Mouse (Mus musculus) left cerebral cortex, adult 11 months (tissue): Measurements from ENCODE around the gene Tbc1d9b.

Experiments
- DNase-seq: peaks from one replicate; pipeline ENCODE4 v3.0.0; 2022; ENCODE audit warnings: low spot score

Tbc1d9b gene

DNA sequence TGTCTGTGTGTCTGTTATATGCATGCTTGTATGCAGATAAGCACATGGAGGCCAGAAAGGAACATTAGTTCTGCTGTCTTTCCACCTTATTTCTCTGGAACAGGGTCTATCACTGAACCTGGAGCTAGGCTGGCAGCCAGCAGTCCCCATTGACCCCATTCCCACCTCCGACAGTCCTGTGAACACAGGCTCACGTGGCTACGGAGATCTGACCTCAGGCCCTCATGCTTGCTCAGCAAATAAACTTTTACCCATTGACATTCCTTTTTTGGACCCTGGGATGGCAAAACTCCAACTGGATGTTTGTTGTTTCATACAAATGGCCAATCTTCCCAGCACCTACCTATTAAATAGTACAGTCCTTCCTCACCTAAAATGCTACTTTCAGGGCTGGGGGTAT lies 45.2 kb downstream of the Tbc1d9b start:
- DNase-seq: no peak

- DNase-seq: no peak
These were observed 45.9 kb downstream of the Tbc1d9b start for GRCm38 (mm10) chr11:50177111-50177510.

- no peak for DNase-seq
These were observed 47.6 kb downstream of the Tbc1d9b start for GRCm38 (mm10) chr11:50178532-50179488.

DNA sequence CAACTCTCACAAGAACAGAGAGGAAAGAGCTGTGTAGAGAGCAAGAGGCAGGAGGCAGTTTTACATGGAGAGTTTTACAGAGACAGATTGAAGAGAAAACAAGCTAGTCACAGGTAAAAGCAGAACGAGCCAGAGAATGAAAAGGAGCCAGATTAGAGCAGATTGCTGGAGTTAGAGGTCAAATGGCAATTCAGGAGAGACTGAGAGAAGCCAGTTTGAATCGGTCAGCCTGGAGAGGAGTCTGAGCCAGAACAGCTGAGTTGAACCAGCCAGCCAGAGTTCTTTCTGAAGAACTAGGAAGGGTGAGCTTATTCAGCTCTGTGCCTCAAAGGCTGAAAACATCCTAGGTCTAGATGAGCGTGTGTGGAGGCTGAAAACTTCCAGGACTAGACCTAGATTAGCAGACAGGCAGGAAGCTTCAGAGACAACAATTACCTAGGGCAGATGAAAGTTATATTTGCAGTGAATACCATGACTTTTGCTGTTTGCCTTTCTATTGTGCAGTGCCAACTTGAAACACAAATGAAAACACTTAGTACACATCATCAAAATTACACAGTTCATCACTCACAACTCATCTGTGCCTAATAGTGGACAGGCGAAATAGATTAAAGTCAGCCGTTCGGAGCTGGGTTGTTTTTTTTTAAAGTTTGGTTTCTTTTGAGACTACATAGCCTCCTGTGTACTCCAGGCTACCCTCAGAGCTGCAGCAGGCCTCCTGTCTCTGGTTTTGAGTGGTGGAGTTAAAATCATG lies 49.5 kb downstream of the Tbc1d9b start:
- DNase-seq: no peak

DNA sequence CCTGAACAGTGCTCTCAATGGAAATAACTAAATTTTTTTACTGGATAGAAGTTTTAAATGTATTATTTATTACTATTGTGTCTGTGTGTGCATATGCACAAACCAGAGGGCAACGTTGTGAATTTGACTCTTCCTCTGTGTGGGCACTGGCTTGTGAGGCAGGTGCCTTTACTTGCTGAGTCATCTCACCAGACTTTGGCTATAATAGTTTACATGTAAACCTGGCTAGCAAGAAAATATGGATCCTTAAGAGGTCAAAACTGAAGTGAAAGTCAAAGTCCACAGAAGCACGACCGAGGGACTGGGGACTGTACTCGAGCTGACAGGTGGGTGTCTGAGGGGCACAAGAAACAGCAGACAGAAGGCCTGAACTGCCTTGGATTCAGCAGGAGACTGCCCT lies 51.5 kb downstream of the Tbc1d9b start:
- no peak for DNase-seq

GRCm38 (mm10) chr11:50184788-50185187 lies 53.6 kb downstream of the Tbc1d9b start:
- no peak for DNase-seq

DNA sequence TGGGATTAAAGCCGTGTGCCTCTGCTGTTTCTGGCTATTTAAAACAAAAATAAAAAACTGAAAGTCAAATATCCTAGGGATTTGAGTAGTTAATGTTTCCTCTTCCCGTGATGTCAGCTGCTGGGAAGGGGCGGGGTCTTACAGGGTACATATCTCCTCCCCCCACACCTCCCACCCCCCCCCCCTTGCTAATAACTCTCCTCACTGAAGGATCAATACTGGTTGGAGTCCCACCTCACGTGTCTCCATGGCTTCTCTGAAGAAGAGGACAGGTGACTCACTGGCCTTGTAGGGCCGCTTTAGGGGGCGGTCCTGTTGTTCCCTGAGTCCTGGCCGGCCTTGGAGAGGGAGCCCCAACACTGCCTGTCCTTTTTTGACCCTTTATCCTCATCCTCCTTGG lies 57.5 kb downstream of the Tbc1d9b start:
- no peak for DNase-seq

- DNase-seq: no peak
These were observed 59.2 kb downstream of the Tbc1d9b start for GRCm38 (mm10) chr11:50190362-50190761.

- DNase-seq: no peak
These were observed 61.1 kb downstream of the Tbc1d9b start for GRCm38 (mm10) chr11:50192278-50192677.

DNA sequence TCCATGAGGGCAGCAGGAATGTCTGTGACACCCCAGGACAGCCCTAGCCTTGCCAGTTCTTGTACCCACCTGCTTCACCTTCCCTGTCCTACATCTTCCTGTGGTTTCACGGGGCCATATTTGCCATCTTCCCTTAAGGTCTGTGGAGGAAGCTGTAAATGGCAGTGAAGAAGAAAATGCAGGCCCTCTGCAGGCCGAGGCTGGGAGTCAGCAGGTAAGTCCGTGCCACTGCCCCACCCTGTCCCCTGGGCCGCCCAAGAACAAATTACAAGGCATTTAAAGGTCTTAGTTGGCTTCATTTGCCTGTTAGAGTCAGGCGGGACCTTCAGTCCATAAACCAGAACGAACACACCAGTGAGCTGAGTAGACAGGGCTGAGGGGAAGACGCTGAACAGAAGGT lies 62.9 kb downstream of the Tbc1d9b start:
- no peak for DNase-seq

DNA sequence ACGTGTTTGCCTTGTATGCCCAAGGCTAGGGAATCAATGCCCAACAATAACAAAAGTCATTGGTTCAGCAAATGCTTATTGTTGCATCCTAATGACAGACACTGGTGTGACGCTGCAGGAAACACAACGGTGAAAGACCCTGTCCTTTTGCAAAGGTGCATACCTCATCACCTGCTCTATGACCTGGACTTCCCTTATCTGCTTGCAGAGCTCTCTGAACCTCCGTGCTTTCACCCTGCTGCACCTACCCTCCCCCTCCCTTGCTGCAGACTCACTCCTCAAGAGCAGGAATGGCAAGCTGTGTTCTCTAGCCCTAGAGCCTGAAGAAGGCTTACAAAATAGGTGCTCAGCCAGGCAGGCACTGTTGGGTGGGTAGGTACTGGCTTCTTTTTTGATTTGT lies 63.6 kb downstream of the Tbc1d9b start:
- DNase-seq: no peak

DNA sequence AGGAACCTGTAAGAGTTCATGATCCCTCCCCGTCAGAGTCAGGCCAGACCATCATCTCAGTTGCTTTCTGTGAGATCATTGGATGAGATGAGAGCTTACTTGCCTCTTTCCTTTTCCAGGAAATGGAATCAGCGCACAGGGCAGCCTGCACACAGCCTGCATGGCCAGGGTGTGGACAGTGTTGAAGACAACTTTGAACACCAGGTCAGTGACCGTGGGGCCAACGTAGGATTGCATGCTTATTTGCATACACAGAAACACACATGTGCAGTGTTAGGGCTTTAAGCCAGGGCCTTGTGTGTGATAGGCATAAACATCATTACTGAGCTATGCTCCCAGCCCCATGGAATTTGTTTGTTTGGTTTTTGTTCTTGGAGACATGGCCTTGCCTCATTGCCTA lies 66.3 kb downstream of the Tbc1d9b start:
- DNase-seq: no peak

- no peak for DNase-seq
These were observed 67.1 kb downstream of the Tbc1d9b start for GRCm38 (mm10) chr11:50198219-50198846.

DNA sequence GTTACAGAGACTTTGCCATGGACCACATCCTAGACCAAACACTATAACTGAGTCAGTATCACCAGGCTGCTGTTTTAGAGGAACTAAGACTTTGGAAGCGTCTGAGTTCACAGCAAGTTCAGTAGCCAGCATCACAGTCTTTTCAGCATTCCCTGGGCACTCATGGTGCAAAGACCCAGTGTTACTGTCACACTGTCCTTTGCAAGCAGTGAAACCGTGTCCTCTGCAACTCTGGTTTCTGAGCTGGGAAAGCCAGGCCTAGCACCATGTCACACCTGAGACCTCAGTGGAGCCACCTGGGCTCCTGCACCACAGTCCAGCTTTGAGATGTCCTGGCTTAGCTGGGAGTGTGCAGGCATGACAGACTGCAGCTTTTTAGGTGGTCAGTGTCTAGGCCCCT lies 67.7 kb downstream of the Tbc1d9b start:
- no peak for DNase-seq

DNA sequence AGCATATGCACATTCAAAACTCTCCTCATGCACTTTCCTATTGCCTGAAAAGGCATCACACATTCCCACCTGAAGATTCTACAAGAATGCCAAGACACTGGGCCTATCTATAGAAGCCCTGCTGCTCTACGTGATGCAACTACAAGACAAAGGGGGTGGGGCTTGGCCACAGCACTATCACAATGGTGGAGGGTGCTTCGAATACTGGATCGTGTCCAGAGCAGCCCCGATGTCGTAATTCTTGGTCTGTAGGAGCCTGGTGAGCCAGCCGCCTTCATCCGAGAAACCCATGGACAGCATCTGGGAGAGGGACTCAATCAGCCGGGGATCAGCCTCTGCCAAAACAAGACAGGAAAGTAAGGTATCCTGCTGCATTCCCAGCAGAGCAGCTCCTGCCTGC lies 69.4 kb downstream of the Tbc1d9b start:
- no peak for DNase-seq

DNA sequence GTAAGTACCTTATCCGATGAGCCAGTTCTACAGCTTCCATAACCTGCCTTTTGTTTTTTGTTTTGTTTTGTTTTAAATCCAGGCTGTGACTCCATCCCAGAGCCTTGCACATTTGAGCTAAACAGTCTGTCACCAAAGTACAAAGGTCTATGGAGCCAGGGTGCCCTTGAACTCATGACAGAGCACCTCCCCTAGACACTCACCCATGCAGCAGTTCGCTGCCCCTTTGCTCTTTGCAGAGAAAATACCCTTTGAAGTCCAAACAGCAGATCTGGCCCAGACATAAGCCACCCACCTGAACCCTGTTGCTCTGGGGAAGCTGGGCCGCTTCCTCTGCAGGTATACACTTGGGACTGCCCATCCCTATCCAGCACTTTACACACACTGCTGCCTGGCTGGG lies 70.4 kb downstream of the Tbc1d9b start:
- no peak for DNase-seq

DNA sequence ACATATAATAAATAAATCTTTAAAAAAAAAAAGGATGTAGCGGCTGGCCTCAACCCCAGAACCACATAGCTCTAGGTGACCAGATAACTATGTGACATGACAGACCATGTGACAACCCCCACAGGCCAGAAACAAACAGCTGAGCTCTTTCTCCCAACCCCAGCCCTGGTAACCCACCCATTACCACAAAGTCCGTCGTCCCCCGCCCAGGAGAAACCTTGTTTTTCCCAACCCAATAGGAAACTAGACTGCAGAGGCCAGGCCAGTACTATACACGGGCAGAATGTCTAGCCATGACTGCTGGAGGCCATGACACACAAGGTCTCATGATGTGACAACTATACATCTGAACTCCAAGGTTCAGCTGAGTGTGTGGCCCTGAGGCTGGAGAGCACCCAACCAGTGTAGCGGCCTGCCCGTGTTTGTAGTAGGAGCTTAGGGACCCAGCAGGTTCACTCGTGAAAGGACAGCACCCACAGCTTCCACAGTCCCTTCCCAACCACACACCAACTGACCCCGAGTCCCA lies 72.2 kb downstream of the Tbc1d9b start:
- no peak for DNase-seq

DNA sequence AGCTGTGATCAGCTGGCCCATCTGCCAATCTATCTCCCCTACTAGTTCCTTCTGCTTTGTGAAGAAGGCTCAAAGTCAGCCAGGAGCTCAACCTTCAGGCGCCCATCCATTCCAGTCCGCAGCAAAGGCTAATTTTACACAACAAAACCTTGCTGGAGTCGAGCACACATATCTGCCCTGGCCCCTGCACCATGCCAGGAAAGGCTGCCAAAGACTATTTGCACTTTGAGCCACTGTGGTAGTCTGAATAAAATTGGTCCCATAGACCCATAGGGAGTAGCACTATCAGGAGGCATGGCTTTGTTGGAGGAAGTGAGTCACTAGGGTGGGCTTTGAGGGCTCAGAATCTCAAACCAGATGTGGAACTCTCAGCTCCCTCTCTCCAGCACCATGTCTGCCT lies 74.2 kb downstream of the Tbc1d9b start:
- no peak for DNase-seq

DNA sequence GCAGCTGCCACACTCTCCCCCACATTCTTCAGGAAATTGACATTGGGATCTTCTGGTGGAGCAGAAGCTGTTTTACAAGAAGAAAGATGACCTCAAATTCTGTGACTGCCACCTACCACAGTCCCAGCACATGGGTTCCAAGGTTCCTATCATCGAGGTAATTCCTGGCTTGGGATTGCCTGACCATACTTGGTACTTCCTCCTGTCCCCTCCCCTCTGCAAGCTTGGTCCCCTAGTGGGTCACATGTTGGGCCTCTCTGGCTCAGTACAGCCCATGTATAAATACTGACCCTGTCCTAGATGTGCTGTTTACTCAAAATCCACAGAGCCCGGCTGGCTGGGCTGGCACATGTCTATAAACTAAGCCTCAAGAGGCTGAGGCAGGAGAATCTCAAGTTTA lies 74.8 kb downstream of the Tbc1d9b start:
- no peak for DNase-seq

DNA sequence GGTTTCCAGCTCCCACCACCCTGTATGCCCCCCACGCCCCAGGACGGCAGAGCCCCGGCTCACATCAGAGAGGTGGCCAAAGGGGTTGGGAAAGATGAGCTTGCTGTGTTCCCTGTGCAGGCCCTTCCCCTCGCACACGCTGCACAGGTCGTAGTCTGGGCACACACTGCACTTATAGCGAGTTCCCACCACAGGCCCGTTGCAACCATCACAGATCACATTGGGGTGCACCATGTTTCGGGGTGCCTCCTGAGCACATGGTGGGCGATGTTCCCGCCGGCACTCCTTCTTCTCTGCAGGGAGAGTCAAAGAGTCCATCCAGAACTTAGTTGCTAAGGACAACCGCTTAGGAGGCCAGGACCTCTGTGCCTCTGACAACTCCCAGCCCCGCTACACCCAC lies 76.1 kb downstream of the Tbc1d9b start:
- DNase-seq: no peak

- DNase-seq: no peak
These were observed 76.8 kb downstream of the Tbc1d9b start for GRCm38 (mm10) chr11:50208039-50208438.

- peak; percentile 82 for DNase-seq
These were observed 78.9 kb downstream of the Tbc1d9b start for GRCm38 (mm10) chr11:50210101-50210504.
